Mouse (Mus musculus): Measurements from ENCODE around the gene Btn2a2.

Gene Btn2a2

GRCm38 (mm10) chr13:23497656-23498321 lies 9.1 kb upstream of the Btn2a2 start:
- no peak for DNase-seq (ENCODE audit: low read depth, low spot score)

- no peak for DNase-seq (ENCODE audit: low read depth, low spot score)
These were observed 6.9 kb upstream of the Btn2a2 start for GRCm38 (mm10) chr13:23495526-23495925.

GRCm38 (mm10) chr13:23491990-23492389 lies 3.3 kb upstream of the Btn2a2 start:
- DNase-seq (ENCODE audit: low read depth, low spot score): peak; percentile 21

DNA sequence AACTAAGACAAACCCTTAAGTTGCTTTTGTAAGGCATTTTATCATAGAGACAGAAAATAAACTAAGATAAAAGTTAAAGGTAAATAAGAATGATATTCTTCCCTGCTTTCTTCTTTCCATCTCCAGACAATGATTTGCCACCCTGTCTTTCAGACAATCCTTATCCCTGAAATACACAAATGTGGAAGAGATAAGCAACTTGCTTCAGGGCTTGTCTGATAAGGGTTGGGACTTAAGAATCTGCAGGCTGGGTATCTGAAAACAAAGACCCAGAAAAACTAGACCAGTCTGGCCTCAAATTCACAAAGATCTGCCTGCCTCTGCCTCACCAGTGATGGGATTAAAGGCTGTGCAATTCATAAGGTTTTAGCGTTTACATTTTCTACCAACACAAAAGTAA lies 2.6 kb upstream of the Btn2a2 start:
- no peak for DNase-seq (ENCODE audit: low read depth, low spot score)

GRCm38 (mm10) chr13:23490863-23491262 lies 2.2 kb upstream of the Btn2a2 start:
- DNase-seq (ENCODE audit: low read depth, low spot score): no peak

DNA sequence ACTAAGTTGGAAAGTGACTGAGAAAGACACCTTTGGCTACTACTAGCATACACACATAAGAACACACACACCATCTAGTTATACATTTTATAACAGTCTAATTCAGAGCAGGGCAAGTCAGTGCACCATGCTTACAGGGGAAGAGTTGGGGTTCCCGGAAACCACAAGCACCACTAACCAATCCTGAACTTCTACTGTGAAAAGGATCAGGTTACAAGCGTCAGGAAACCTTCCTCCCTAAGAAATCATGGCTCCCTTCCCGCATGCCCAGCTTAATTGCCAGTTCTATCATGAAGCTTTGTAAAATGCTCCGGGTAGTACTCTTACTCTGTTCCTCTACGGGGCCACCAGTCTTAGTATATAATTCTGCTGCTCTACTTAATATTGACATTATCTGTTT lies 3.4 kb downstream of the Btn2a2 start:
- DNase-seq (ENCODE audit: low read depth, low spot score): no peak

DNA sequence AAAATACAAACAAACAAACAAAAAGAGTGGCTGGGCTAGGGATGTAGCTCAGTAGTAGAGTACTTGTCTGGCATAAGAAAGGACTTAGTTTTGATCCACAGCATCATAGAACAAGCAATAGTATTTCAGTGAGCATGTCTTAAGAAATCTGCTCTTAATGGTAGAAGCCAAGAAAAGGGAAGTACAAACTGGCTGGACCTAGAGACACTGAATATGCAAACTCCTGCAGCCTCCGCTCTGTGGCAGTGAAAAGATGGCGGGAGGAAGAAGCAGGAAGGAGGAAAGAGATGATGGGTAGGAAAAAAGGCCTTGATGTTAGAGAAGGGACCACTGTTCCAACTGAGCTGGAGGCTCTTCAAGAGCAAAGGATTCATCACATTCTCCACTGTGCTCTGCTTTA lies 5.5 kb downstream of the Btn2a2 start:
- DNase-seq (ENCODE audit: low read depth, low spot score): no peak

DNA sequence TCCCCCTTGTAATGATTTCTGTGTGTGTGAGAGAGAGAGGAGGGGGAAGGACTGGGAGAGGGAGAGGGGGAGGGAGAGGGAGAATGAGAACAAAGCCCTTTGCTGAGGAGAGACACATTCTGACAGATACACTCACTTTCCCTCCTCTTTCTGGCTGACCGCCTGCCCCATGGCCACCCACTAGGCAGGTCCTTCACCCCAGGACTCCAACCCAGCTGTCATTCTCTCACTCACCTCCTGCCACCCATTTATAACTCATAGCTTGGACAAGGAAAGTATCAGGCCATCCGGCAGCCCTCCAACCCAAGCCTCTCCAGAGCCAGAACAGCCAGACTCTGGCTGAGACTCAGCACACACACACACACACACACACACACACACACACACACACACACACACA lies 13.0 kb downstream of the Btn2a2 start:
- no peak for DNase-seq (ENCODE audit: low read depth, low spot score)

DNA sequence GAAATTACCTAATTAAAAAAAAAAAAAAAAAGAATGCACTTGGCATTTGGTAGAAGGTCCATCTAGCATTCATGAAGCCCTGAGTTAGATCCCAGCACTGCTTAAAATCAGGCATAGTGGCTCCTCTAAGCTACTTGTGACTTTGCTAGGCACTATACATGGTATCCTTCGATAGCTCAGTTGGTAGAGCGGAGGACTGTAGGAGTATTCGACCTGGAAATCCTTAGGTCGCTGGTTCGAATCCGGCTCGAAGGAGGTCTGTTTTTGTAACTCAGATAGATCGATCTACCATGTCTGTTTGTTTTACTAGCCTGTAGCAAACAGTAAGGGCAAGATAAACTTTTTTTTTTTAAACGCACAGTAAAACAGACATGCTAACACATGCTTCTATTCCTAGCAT lies 21.7 kb downstream of the Btn2a2 start:
- DNase-seq (ENCODE audit: low read depth, low spot score): peak; percentile 85

DNA sequence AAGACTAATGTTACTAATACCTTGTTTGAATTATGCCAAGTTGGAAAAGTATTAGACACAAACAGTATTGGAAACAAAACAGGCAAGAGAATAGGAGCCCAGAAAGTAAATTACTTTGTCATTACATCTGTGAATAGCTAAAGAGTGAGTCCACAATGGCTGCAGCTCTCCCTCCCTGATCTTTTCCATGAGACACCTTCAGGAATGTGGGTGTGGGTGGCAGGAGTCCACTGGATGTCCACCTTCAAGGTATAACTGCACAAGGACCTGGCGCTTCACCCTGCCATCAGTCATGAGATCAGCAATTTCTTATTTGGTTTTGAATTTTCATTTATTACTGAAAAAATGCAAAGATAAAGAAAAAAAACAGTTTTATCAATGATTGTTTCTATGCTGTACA lies 22.4 kb downstream of the Btn2a2 start:
- no peak for DNase-seq (ENCODE audit: low read depth, low spot score)

DNA sequence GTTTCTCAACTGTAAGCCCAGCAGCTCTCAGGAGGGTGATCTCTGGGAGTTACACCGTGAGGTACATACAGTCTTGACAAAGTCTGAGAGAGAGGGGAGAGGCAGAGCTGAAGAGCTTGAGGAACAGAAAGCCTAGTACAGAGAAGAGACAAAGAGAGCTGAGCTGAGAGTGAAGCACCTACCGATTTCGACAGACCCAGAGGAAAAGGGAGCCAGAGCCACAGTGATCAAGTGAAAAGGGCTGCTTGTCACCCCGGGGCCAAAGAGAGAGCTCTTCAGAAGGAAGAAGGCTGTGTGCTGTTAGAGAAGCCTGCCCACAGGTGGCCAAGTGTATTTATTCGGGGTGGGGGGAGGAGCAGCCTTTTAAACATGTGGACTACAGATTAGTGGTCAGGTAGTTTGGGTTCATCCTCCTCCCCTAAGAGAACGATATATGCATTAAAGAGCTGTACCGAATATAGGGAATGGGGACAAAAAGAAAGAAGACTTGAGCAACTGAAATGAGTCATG lies 23.0 kb downstream of the Btn2a2 start, which contains the start of gene Btn1a1:
TSS of gene Btn1a1 (minus strand) at position 302 of the 510 bp plus-strand sequence.
- peak; percentile 48 for DNase-seq (ENCODE audit: low read depth, low spot score)

DNA sequence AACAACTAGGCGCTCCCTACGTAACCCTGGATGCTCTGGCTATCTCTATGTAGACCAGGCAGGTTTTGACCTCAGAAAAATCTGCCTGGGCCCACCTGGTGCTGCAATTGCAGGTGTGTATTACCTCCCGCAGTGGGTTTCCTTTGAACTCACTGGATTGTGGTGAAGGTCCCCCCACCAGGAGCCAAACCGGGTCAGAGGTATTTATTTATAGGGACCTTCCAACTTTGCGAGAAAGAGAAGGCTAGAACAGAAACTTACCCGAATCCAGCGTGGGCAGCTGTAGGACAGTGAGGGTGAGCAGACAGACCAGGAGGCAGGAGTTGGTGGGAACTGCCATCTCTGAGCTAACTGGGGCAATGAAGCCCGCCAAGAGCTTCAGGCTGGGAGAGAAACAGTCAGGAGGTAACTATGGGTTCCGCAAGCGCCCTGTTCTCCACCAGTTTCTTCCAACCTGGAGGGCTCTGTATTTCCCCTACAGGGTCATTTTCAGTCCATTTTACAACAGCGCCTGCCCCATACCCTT lies 23.8 kb downstream of the Btn2a2 start:
- DNase-seq (ENCODE audit: low read depth, low spot score): peak; percentile 25

- peak; percentile 53 for DNase-seq (ENCODE audit: low read depth, low spot score)
These were observed 24.4 kb downstream of the Btn2a2 start for GRCm38 (mm10) chr13:23464224-23464637.

GRCm38 (mm10) chr13:23463381-23464223 lies 25.1 kb downstream of the Btn2a2 start:
- DNase-seq (ENCODE audit: low read depth, low spot score): peak; percentile 37

- no peak for DNase-seq (ENCODE audit: low read depth, low spot score)
These were observed 26.0 kb downstream of the Btn2a2 start for GRCm38 (mm10) chr13:23462669-23463068.

- DNase-seq (ENCODE audit: low read depth, low spot score): no peak
These were observed 26.6 kb downstream of the Btn2a2 start for GRCm38 (mm10) chr13:23462063-23462462.

GRCm38 (mm10) chr13:23459264-23459846 lies 29.3 kb downstream of the Btn2a2 start:
- no peak for DNase-seq (ENCODE audit: low read depth, low spot score)

DNA sequence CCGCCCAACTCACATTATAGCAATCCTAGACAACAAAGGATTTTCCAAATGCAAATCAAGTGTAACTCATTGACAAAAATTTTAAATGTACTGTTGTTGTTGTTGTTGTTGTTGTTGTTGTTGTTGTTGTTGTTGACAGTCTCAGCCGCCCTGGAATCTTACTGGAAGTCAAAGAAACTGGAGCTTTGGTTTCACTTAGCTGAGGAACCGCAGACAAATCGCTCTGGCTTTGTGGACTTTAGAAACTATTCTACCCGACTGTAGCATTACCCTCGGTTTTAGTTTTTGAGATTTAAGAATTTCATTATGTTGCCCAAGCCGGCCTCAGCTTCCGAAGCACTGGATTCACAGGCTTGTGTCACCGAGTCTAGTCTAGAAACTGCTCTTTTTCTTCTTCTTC lies 34.7 kb downstream of the Btn2a2 start:
- DNase-seq (ENCODE audit: low read depth, low spot score): peak; percentile 48

DNA sequence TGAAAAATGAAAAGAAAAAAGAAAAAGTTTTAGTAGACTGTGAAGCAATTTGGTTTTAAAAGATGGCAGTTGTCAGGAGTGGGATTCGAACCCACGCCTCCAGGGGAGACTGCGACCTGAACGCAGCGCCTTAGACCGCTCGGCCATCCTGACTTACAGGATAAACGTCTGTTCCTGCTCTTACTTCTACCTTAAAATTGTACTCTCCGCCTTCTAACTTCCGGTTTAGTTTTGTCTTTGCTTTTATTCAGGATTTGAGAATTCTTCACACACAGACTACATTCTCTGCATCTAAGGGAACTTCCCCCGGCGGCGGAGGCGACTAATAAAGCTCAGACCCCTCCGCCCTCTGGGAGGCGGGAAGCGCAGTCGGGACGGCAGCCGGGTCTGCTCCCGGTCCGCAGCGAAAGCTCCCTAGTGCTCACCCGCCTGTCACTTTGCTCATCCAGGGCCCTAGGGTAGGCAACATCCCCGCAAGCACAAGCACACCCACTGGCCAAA lies 35.2 kb downstream of the Btn2a2 start:
- DNase-seq (ENCODE audit: low read depth, low spot score): peak; percentile 88

- peak; percentile 77 for DNase-seq (ENCODE audit: low read depth, low spot score)
These were observed 38.3 kb downstream of the Btn2a2 start for GRCm38 (mm10) chr13:23450398-23450797.

DNA sequence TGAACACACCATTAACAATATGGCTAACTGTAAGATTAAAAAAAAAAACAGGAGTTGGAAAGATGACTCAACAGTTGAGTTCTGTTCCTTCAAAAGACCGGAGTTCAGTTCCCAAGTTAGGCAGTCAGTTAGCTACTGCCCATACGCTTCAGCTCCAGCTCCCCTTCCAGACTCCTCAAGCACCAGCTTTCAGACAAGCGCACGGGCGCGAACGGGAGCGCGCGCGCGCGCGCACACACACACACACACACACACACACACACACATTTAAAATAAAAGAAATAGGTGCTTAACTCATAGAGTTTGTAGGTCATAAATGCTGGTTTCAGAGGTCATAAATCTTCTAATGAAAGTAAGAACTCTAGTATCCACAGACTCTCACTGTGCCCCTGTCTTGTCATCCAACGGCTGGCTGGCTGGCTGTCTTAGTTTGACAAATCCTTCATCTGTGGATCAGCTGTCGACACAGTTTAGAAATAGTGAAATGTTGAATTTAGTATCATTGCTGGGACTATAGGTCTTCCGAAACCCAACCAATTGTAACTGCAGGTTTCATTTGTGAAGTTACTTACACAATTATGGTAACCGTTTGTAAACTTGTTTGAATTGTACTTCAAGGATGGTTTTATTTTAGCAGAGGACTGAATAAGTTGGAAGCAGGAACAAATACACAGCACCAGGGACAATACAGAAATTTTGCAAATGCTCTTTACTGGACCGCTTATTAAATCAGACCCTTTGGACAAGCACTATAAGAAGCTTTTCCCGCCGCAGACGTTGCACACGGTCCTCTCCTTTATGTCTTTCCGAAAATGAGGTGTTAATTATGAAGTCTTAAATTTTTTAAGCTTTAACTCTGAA lies 39.2 kb downstream of the Btn2a2 start:
- peak; percentile 49 for DNase-seq (ENCODE audit: low read depth, low spot score)
